Mouse (Mus musculus): ENCODE measurements around the gene Pde6h. TPM values are rescaled to one million over a fixed set of nuclear protein-coding genes. Genes with fewer than 3 reads are reported as not detected.

Pde6h gene
- polyA plus RNA-seq, 1 experiment from 2014 or later, result not detected

Other genes with a start within 250 kb of the Pde6h start
- 0.13 and 0.15 TPM in 2 replicates for gene Gucy2c, start 142.1 kb upstream of the Pde6h start, polyA plus RNA-seq (2014; fragmentation: Nextera tagmentation; extraction: Ambion mirVana)
- gene Hist4h4, start 119.4 kb upstream of the Pde6h start, polyA plus RNA-seq (2014; fragmentation: Nextera tagmentation; extraction: Ambion mirVana), result 0.64 and 1.1 TPM in 2 replicates
- gene H2afj, start 115.6 kb upstream of the Pde6h start, polyA plus RNA-seq (2014; fragmentation: Nextera tagmentation; extraction: Ambion mirVana), result 93.2 and 98.2 TPM in 2 replicates
- gene BC049715, start 96.2 kb upstream of the Pde6h start, polyA plus RNA-seq (2014; fragmentation: Nextera tagmentation; extraction: Ambion mirVana), result 1.1 and 1.7 TPM in 2 replicates
- 94.3 and 94.7 TPM in 2 replicates for gene Wbp11, start 95.6 kb upstream of the Pde6h start, polyA plus RNA-seq (2014; fragmentation: Nextera tagmentation; extraction: Ambion mirVana)
- gene Smco3, start 88.4 kb upstream of the Pde6h start, polyA plus RNA-seq (2014; fragmentation: Nextera tagmentation; extraction: Ambion mirVana), result 2.5 and 2.8 TPM in 2 replicates
- gene Art4, start 66.1 kb upstream of the Pde6h start, polyA plus RNA-seq (2014; fragmentation: Nextera tagmentation; extraction: Ambion mirVana), result 1.9 and 2.7 TPM in 2 replicates
- 321 and 362 TPM in 2 replicates for gene Mgp, start 48.0 kb upstream of the Pde6h start, polyA plus RNA-seq (2014; fragmentation: Nextera tagmentation; extraction: Ambion mirVana)
- gene Erp27, start 1.7 kb upstream of the Pde6h start, polyA plus RNA-seq (2014; fragmentation: Nextera tagmentation; extraction: Ambion mirVana), result 0.20 and 0.22 TPM in 2 replicates
- 117 and 118 TPM in 2 replicates for gene Arhgdib, start 18.1 kb downstream of the Pde6h start, polyA plus RNA-seq (2014; fragmentation: Nextera tagmentation; extraction: Ambion mirVana)
- 23.1 and 26.0 TPM in 2 replicates for gene Rerg, start 246.7 kb downstream of the Pde6h start, polyA plus RNA-seq (2014; fragmentation: Nextera tagmentation; extraction: Ambion mirVana)